In the genomic region with DNA sequence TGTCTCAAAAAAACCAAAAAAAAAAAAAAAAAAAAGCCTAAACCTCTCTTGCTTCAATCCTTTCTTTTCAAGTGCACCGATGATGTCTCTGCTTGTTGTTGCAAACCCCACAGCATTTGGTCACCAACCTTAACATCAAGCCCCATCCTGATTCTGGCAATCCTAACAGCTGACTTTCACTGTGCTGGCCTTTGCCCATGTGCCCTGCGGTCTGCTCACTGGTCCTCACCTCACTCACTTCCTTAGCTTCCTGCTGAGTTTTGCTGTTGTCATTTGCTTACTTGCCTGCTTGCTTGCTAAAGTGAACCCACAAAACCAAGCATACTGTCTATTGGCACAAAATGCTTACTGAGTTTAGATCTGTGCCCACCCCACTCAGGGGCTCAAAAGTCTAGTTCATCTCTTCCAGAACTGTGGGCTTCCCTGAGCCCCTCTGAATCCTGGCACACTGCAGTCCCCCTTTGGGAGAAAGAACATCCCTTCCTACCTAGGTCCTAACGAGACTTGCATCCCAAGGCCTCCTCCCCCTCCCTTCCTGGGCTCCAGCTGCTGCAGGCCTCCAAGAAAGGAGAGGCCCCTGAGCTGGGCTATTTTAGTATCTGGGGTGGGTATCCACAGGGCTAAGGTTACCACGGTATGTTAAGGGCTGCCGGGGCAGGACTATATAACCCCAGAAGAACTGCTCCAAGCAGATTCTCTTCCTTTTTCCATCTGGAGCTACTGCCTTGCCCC, we compare ENCODE assay signal across 1 mouse cellular context.
A peak's percentile ranks its signal among the peaks of the same experiment; 100 is the strongest.
TF ChIP-seq lines count a peak whose summit lies in the region.

No protein-coding gene starts in this region.

TF ChIP-seq in MEL, 35 proteins besides CTCF, POLR2A, EP300 and RAD21:
- TF ChIP-seq TAL1 (IDR thresholded peaks at IDR 0.05; ENCODE audit: low read length) = no peak
- TF ChIP-seq ZNF384 (IDR thresholded peaks at IDR 0.05; ENCODE audit: low read depth, low read length) = 0 out of 2 replicates have a peak, but pooled peaks have one; percentile 10
